Mouse (Mus musculus) kidney, postnatal 14 days (tissue): ENCODE results near the gene Olfr460.
"Not testable (repeated sequence)": the region's sequence is repeated elsewhere in the genome, so short reads cannot be mapped to it uniquely, and the experiment has no call there.

Source experiments
- DNase-seq: peaks from one replicate; pipeline ENCODE4 v3.0.0; 2022; ENCODE audit warnings: mixed read lengths

Gene Olfr460

DNA sequence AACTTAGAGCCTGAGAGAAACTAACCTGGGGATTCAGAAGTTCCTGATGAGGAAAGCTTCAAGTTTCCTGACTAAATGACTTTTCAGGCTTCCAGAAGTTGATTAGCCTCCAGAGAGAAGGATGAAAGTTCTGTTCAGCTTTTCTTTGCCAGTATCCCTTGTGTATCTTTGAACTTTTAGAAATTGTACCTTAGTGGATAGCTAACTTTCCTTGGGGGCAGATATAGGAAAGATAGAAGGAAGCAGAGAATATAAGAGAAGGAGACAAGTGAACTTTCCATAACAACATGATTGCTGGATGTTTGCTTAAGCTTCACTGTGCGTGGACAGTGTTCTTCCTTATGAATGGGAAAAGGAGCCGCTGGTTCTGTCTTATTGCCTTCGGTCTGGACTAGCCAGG lies at the start of gene Olfr460:
Olfr460 (plus strand) TSS at position 301 of the 400 bp plus-strand sequence.
- no peak for DNase-seq

DNA sequence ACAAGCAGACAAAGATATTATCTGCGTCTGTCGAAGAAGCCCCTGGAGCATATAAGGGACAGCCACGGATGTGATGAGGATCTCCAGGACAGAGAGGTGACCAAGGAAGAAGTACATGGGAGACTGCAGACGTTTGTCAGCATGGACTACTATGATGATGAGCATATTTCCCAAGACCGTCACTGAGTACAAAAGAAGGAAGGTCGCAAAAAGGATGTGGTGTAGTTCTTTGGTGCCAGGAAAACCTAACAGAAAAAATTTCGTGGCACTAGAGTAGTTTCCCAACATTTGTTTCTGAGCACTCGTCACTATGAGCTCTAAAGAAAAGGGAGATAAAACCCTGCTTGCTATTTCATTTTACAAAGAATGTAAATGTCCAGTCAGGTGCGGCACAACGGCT lies 24.6 kb upstream of the Olfr460 start:
- DNase-seq: no peak

DNA sequence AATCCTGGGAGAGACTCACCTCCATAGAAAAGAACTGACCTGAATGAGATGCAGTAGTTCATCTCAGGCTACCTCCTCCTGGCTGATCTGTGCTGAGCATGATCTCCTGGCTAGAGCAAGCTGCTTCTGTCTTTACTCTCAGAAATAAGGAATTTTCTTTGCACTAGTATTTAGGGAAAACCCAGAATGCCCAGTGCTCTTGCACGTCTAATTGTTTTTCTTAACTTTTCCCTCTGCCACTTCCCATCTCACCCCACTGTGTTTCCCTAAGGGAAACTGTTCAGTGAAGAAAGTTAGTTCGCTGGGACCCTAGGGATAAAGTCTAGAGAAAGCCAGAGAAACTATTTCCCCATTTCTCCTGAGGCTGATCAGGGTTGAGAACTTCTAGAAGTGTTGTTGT lies 14.3 kb upstream of the Olfr460 start, which contains the start of gene Olfr461:
Olfr461 (minus strand) TSS at position 101 of the 400 bp plus-strand sequence.
- DNase-seq: no peak

DNA sequence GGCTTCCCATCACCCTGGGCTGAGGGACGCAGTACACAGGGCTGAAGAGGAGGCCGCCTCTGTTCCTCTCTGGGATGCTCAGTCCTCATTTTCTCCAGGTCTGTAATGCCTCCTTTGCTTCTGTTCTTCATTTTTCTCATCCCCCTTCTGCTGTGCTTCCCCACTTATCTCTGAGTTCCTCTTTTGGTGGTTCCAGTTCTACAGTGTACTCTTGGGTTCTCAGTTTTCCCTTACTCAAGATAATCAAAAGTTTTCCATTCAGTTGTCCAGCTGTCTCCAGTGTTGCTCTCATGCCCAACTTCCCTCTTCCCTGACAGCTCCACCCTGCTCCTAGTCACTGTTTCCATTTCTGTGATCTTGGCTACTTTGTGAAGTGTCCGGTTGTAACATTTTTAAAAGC lies 4.3 kb downstream of the Olfr460 start:
- no peak for DNase-seq

DNA sequence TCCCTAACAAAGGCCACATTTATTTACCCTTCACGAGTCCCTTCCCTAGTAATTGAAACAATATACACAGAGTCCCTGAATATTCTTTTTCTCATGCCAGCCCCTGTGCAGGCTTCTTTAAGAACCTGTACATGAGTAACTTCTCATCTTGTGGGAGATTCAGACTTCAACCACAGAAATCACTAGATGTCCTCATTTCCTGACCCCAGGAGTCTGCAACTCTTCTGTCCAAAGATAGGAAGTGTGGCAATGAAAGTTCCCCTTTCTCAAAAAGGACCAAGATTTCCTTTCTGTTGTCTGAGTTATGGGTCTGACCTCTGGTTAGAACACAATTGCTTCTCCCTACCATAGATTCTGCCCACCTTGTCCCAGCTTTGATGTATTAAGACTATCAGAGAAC lies 7.0 kb downstream of the Olfr460 start:
- DNase-seq: no peak

DNA sequence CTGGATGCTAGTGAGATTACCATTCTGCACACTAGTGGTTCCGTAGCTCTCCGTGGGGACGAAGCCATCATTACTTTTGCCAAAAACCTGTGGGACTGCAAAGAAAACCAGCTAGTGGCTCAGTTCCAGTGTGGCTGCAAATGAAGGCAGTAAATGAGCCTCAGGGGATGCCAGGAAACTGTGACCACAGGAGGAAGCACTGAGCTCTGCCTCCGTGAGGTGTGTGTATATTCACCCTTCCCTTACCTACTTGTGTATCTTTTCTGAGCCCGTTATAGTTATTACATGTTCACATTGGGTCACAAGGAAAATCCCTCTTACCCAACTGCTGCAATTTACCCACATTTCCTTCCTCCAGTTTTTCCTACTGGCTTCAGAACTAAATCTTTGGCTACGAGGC lies 15.0 kb downstream of the Olfr460 start:
- DNase-seq: no peak

DNA sequence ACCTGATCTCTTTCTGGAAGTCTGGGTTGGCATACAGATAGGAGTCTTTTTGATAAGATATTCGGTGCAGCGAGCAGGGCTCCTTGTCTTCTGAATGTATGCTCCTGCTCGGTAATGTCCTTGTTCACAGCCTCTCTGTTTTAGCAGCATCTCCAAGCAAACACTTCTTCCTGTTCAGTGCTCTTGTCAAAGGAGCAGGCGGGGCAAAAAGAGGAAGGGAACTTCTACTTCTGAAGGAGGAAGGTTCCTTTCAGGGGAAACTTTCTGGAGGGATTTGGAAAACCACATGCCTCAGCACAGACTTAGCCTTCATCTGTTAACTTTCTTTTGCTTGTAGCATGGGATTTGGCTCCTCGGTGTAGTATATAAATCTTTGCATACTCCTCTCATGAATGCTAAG lies 16.4 kb downstream of the Olfr460 start, which contains the start of gene Clec5a:
Clec5a (minus strand) TSS at position 177 of the 400 bp plus-strand sequence.
- DNase-seq: no peak

DNA sequence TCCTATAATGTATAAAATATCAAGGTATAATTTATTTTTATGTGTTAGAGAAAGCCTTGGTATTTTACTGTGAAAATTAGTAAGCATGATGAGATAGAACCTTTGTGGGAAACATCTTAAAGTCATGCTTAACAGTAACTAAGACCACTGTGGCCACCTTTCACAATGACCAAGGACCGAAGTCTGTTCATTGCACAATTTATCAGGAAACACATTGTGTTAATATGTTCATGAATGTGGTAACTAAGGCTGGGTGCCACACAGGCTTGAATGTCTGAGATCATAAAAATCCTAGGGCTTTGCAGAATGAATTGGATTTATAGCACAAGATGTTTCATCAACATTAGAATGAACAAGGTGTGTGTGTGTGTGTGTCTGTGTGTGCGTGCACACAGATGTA lies 19.1 kb downstream of the Olfr460 start:
- no peak for DNase-seq

DNA sequence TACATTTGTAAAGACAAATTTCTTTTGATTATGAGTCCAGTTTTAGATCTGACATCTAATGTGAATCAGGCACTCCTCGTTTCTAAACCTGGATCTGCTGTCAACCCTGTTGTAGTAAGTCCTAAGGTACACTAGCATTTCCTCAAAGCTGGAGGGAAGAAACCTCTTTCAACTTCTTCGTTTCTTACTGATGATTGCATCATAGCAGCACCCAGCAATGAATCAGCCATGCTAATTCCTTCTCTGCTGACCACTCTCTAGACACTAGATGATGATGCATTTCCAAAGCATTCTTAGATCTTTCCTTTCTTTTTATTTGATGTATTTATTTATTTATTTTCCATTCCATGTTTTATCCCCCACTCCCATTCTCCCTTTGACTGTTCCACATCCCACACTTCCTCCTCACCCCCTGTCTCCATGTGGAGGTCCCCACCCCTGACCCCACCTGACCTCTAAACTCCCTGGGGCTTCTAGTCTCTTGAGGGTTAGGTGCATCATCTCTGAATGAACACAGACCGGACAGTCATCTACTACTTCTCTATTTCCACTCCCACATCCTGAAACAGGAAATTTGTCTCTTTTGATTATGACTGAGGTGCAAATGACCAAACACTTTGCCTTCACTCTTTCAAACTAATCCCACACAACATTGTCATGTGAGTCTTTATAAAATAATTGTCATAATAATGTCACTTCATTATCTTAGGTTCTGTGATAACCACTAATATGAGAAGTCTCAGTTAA lies 25.7 kb downstream of the Olfr460 start:
- no peak for DNase-seq

DNA sequence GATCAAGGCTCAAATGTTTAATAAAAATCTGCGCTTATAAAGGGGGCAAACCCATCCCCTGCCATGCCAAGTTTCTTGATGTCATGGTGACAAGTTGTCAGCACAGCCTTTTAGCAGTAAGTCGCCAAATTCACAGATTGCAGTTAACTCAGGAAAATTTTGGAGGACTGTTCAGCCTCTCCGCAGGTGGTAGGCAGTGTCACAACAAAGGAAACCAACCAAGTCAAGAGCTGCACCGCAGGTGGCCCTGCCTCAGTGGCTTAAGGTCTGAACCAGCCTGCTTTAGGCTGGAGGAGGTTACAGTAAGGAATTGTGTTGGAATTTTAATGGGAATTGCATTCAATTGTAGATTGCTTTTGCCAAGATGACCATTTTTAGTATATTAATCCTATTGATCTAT lies 29.3 kb downstream of the Olfr460 start:
- DNase-seq: not testable (repeated sequence)

DNA sequence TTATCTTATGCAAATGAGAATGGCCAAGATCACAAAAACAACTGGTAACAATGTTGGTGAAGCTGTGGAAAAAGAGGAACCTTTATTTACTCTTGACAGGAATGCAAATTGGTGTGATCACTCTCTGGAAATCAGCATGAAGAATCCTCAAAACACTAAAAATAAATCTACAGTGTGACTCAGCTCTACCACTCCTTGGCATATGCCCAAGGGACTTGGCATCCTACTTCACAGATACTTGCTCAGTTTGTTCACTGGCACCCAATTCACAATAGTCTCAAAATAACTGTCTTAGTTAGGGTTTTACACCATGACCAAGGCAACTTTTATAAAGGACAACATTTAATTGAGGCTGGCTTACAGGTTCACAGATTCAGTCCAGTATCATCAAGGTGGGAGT lies 38.1 kb downstream of the Olfr460 start:
- DNase-seq: no peak

DNA sequence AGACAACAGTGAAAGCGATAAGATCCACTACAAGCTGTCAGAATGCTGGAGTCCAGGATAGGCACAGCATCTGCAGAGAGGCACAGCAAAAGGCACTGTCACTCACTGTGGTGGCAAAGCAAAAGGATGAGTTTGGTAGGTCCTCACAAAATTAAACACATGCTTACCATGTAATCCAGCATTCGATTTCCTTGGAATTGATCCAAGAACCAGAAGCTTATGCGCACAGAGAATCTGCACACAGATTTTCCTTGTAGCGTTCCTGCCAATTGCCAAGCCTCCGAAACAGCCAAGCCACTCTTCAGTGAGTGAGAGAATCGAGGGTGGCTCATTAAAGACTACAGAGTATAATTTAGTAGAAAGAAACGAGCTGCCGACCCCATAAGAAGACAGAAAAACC lies 41.0 kb downstream of the Olfr460 start:
- DNase-seq: no peak

DNA sequence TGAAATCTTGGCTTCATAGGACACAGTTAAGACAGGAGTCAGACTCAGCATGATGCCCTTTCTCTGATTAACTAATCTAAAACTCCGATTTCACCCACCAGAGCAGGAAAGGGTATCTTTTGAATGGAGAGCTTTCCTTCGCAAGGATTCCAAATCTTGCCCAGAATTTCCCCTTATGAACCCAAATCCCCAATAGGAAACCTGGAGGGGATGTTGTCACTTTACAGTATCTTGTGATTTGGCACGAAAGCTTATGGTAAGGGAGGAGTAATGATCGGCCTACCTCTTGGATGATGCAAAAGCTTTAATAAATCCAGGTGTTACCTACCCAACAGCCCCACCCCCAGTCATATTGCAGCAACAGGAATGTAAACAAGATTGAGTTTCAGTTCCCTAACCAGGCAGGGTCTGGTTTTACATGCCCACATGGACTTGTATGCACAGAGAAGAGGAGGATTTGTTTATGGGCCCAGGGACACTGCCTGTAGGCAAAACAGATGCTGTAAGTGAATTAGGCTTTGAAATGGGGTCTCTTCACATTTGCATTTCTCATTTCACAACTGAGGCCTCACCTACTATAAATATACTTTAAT lies 44.1 kb downstream of the Olfr460 start, which contains the start of gene Tas2r138:
Tas2r138 (minus strand) TSS at position 51 of the 593 bp plus-strand sequence.
- no peak for DNase-seq

DNA sequence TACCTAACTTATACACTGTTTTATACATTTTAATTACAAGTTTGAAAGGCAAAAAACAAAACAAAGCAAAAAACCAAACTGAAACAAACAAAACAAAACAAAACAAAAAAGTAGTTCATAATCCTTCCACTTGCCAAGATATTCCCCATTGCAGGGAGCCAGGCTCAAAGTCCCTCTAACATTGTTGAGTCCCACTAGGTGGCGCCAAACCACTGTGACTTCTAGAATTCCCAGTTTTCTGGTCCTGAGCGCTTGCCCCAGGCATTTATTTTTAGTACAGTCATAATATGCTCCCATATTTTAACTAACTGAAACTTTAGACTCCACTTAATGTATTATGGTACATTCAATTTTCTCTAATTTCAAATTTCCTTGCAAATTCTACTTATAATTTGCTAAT lies 48.7 kb downstream of the Olfr460 start:
- DNase-seq: peak; percentile 70
